Mouse (Mus musculus): ENCODE data around the gene Lgr6.

DNA sequence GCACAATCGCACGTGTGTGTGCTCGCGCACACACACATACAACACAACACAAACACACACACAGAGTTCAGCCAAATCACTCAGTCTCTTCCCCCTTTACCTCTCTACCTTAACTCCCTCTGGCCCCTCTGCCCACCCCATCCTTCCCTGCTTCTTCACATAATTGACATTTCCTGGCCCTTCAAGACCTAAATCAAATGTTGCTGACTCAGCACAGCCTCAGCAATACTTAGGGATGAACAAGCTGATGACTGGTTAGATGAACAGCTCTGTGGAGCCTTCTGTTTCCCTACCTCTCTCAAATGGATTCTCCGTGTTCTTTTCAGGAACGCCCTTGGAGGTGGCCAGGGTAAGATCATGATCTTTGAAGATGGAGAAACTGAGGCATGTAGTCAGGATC, 43.8 kb downstream of the Lgr6 start:
- TF ChIP-seq CTCF (conservative IDR thresholded peaks at IDR 0.05; ENCODE audit: low read length) = no peak
- no peak for TF ChIP-seq NANOG (IDR thresholded peaks at IDR 0.05; ENCODE audit: borderline replicate concordance, low read length)
- no peak for TF ChIP-seq POU5F1 (IDR thresholded peaks at IDR 0.05; ENCODE audit: borderline replicate concordance, low read length)

Measured in E14TG2a.4 (cell line).